Mouse (Mus musculus): ENCODE data around the gene Med12l.

- TF ChIP-seq CTCF (IDR thresholded peaks at IDR 0.05; ENCODE audit: low read depth, low read length) (no peak), EP300 (IDR thresholded peaks at IDR 0.05; ENCODE audit: insufficient read depth, low read depth, low read length) (no peak)
These were observed 229.3 kb downstream of the Med12l start for GRCm38 (mm10) chr3:59234878-59235277.
